Mouse (Mus musculus) spleen, postnatal 10 days (tissue): Measurements from ENCODE around the gene Mroh7.

Source experiments
- DNase-seq, 2 experiments: peaks; one replicate each; pipeline ENCODE4 v3.0.0; 2021 to 2022; ENCODE audit warnings: low spot score in 2 of 2

Gene Mroh7

GRCm38 (mm10) chr4:106693841-106694430 lies 36.8 kb downstream of the Mroh7 start:
- no peak for DNase-seq

- DNase-seq, result no peak
Observed at GRCm38 (mm10) chr4:106688636-106689296, 42.0 kb downstream of the Mroh7 start.

- no peak for DNase-seq
Observed at GRCm38 (mm10) chr4:106680955-106681354, 49.8 kb downstream of the Mroh7 start.

- DNase-seq, result no peak
Observed at GRCm38 (mm10) chr4:106679152-106679551, 51.6 kb downstream of the Mroh7 start.

- DNase-seq, result peak; percentile 89 to 94
Observed at GRCm38 (mm10) chr4:106678442-106679118, 52.1 kb downstream of the Mroh7 start, which contains the start of gene Ttc4. Gene Ttc4 (minus strand): TSS chr4:106678944.

GRCm38 (mm10) chr4:106676749-106677148 lies 54.0 kb downstream of the Mroh7 start:
- DNase-seq, result no peak

GRCm38 (mm10) chr4:106666546-106666945 lies 64.2 kb downstream of the Mroh7 start:
- DNase-seq, result no peak

GRCm38 (mm10) chr4:106665673-106666072 lies 65.1 kb downstream of the Mroh7 start:
- no peak for DNase-seq

- DNase-seq, result no peak
Observed at GRCm38 (mm10) chr4:106665269-106665668, 65.5 kb downstream of the Mroh7 start.

- no peak for DNase-seq
Observed at GRCm38 (mm10) chr4:106664697-106665096, 66.0 kb downstream of the Mroh7 start.

GRCm38 (mm10) chr4:106663956-106664470 lies 66.7 kb downstream of the Mroh7 start:
- no peak for DNase-seq

- no peak for DNase-seq
Observed at GRCm38 (mm10) chr4:106655681-106656080, 75.0 kb downstream of the Mroh7 start.

GRCm38 (mm10) chr4:106653051-106653450 lies 77.7 kb downstream of the Mroh7 start:
- no peak for DNase-seq

GRCm38 (mm10) chr4:106652546-106652945 lies 78.2 kb downstream of the Mroh7 start:
- DNase-seq, result no peak

- peak; percentile 89 to 96 for DNase-seq
Observed at GRCm38 (mm10) chr4:106650833-106651527, 79.7 kb downstream of the Mroh7 start, which contains the start of gene Pars2. Gene Pars2 (plus strand): TSS chr4:106651069.

- no peak for DNase-seq
Observed at GRCm38 (mm10) chr4:106647137-106647536, 83.6 kb downstream of the Mroh7 start.

- no peak for DNase-seq
Observed at GRCm38 (mm10) chr4:106645797-106646196, 84.9 kb downstream of the Mroh7 start.

GRCm38 (mm10) chr4:106644218-106644610 lies 86.5 kb downstream of the Mroh7 start:
- no peak for DNase-seq

- DNase-seq, result no peak
Observed at GRCm38 (mm10) chr4:106643483-106644217, 87.1 kb downstream of the Mroh7 start.

GRCm38 (mm10) chr4:106634086-106634479 lies 96.6 kb downstream of the Mroh7 start:
- no peak for DNase-seq
